Mouse (Mus musculus) liver, adult 2 months (tissue): ENCODE measurements around the gene Slfn2.

ENCODE experiments used
- CTCF ChIP-seq: fragments of 200-500 bp; IDR thresholded peaks from 2 replicates; pipeline ENCODE4 v1.5.1; 2011; ENCODE audit warnings: low read depth, low read length, control low read depth
- POLR2A ChIP-seq: fragments of 200-500 bp; IDR thresholded peaks from 2 replicates; pipeline ENCODE4 v1.6.1; 2011; ENCODE audit warnings: low read length, control low read depth; ENCODE audit not compliant: insufficient read depth; ENCODE audit errors: extremely low read depth

DNA sequence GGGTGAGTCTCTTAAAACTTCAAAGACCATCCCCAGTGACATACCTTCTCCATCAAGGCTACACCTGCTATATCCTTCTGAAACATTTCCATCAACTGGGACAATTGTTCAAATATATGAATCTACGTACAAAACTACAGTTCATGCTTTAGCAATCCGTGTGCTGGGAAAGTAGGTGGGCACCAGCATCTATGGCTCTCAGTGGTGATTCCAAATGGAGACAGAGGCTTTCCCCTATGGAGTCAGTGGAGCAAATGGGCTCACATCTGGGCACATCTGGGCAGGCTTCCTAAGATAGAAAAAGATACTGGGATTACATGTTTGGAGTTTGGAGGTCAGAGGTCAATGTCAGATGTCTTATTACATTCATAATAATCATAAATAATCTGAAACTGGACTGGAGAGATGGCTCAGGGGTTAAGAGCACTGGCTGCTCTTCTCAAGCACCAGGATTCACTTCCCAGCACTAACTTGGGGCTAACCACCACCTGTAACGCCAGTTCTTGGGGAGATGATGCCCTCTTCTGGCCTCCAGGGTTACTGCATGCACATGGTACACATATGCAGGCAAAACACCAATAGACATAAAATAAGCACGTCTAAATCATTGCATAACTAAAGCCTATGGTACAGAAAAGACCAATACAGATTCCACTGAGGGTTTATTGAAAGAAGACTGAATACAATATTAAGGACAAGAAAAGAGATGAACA, 3.2 kb downstream of the Slfn2 start:
- 0 out of 2 replicates have a peak, but pooled peaks have one; percentile 7 for TF ChIP-seq CTCF
- TF ChIP-seq POLR2A = no peak
